In the genomic region with DNA sequence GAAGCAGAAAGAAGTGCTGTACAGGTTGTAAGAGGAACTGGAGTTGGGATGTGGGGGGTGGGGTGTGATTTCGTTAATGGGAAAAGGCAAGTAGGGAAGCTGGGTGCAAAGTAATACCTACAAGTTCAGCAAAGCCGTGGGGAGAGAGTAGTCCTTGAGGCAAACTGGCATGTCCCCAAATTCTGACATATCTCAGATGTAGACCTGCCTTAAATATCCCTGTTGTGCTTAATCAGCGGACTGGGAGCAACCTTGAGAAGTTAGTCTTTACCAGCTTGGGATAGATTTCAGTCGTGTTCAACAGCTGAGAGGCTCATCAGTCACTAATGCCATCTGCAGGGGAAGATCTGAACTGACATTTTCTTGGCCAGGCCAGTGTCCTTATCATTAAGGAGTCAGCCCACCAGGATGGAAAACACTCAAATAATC, we compare ENCODE assay signal across 8 mouse cellular contexts. TPM values are rescaled to one million over a fixed set of nuclear protein-coding genes. Genes with fewer than 3 reads are reported as not detected.
DNase-seq lines count a peak whose midpoint lies in the region; ATAC-seq lines count a peak whose summit lies in the region.

No protein-coding gene starts in this region.

- ATAC-seq in cerebellum, adult (ENCODE audit: insufficient number of reproducible peaks, low FRiP score, low TSS enrichment) = no peak
- ATAC-seq in midbrain, embryonic 11.5 days (ENCODE audit: low FRiP score) = no peak
- ATAC-seq in stomach, embryonic 16.5 days (ENCODE audit: insufficient read depth, low FRiP score) = no peak

- H3K4me1 ChIP-seq in limb, embryonic 10.5 days = peaks cover 28% of the 10 kb centered on the region
- peaks cover 13% of the 10 kb centered on the region for H3K4me1 ChIP-seq in midbrain, embryonic 11.5 days (ENCODE audit: control insufficient read depth, insufficient read depth, low read length)
- peaks cover 25% of the 10 kb centered on the region for H3K4me1 ChIP-seq in stomach, embryonic 16.5 days (ENCODE audit: control insufficient read depth, insufficient read depth, low read length)

- H3K4me2 ChIP-seq in midbrain, embryonic 11.5 days = peak overlapping the region; percentile 62
- H3K4me2 ChIP-seq in stomach, embryonic 16.5 days (ENCODE audit: low read depth, low read length) = peak overlapping the region; percentile 65

- no peaks in the 10 kb centered on the region for H3K27me3 ChIP-seq in limb, embryonic 10.5 days (ENCODE audit: low read depth, poor library complexity, severe bottlenecking)
- no peaks in the 10 kb centered on the region for H3K27me3 ChIP-seq in midbrain, embryonic 11.5 days (ENCODE audit: control insufficient read depth, insufficient read depth, low read length)
- H3K27me3 ChIP-seq in stomach, embryonic 16.5 days (ENCODE audit: control insufficient read depth, insufficient read depth, low read length) = no peaks in the 10 kb centered on the region

- WGBS in limb, embryonic 10.5 days = 42% methylated on average over 4 of the region's 4 CpGs
- 41% methylated on average over 4 of the region's 4 CpGs for WGBS in midbrain, embryonic 11.5 days
- WGBS in stomach, embryonic 16.5 days = 26% methylated on average over 4 of the region's 4 CpGs

- intact Hi-C loops in heart, postnatal 14 days (cut with DNase I) = loop anchor here (5.0 kb wide), 3 partner anchors 151 to 221 kb away; a partner anchor contains a TSS

- peak overlapping the region; percentile 92 for H3K4me3 ChIP-seq in limb, embryonic 10.5 days
- no peak overlapping the region for H3K4me3 ChIP-seq in midbrain, embryonic 11.5 days (ENCODE audit: low read depth, low read length)
- H3K4me3 ChIP-seq in stomach, embryonic 16.5 days (replicated peaks; ENCODE audit: low read length) = peak overlapping the region; percentile 95

- H3K9ac ChIP-seq in midbrain, embryonic 11.5 days (ENCODE audit: low read length) = peak overlapping the region; percentile 90; the same call in 1 of the 2 replicates
- peak overlapping the region; percentile 94; the same call in 1 of the 2 replicates for H3K9ac ChIP-seq in stomach, embryonic 16.5 days (ENCODE audit: low read length)

- H3K27ac ChIP-seq in limb, embryonic 10.5 days = peak overlapping the region; percentile 96; the same call in 1 of the 2 replicates
- H3K27ac ChIP-seq in midbrain, embryonic 11.5 days (ENCODE audit: low read depth, low read length) = no peak overlapping the region
- H3K27ac ChIP-seq in stomach, embryonic 16.5 days (ENCODE audit: low read length) = peak overlapping the region; percentile 99

- peak; percentile 58 for DNase-seq in cerebellum, adult 11-12 months
- peak; percentile 86 for DNase-seq in MN1 (ENCODE audit: low spot score)
- peak; percentile 51 for DNase-seq in embryo, embryonic 9.5 days (ENCODE audit: extremely low spot score)
- peak; percentile 23 to 45 for DNase-seq in heart, postnatal 14 days
- peak; percentile 37 for DNase-seq in limb, embryonic 10.5 days (ENCODE audit: low spot score)
- DNase-seq in midbrain, embryonic 11.5 days (ENCODE audit: low spot score, missing footprints) = peak; percentile 94

- H3K9me3 ChIP-seq in limb, embryonic 10.5 days (replicated peaks) = no peaks in the 10 kb centered on the region
- H3K9me3 ChIP-seq in midbrain, embryonic 11.5 days (ENCODE audit: control insufficient read depth, low read length) = no peaks in the 10 kb centered on the region
- H3K9me3 ChIP-seq in stomach, embryonic 16.5 days (replicated peaks; ENCODE audit: control insufficient read depth, low read length) = no peaks in the 10 kb centered on the region

- no peaks in the 10 kb centered on the region for H3K36me3 ChIP-seq in limb, embryonic 10.5 days
- no peaks in the 10 kb centered on the region for H3K36me3 ChIP-seq in midbrain, embryonic 11.5 days (ENCODE audit: control insufficient read depth, insufficient read depth, low read length)
- no peaks in the 10 kb centered on the region for H3K36me3 ChIP-seq in stomach, embryonic 16.5 days (ENCODE audit: control insufficient read depth, insufficient read depth, low read length)

RNA-seq across cellular contexts. Expression of a gene that starts 0.3 kb away (rescaled TPM):
- total RNA-seq in heart, postnatal 14 days (2021) = 10 to 100 TPM; 71.5 to 72.9 TPM
- polyA plus RNA-seq in limb, embryonic 10.5 days (2016; fragmentation: Nextera tagmentation; extraction: Ambion mirVana) = 5.7 and 7.2 TPM in 2 replicates
- 11.0 and 11.2 TPM in 2 replicates for polyA plus RNA-seq in midbrain, embryonic 11.5 days (2014; fragmentation: Nextera tagmentation; extraction: Ambion mirVana)
- polyA plus RNA-seq in stomach, embryonic 16.5 days (2015; fragmentation: Nextera tagmentation; extraction: Ambion mirVana) = 17.7 and 18.2 TPM in 2 replicates

RNA-seq across cellular contexts. Expression of a gene that starts 48.6 kb away (rescaled TPM):
- not detected for total RNA-seq in heart, postnatal 14 days (2021)
- not detected in 2 replicates for polyA plus RNA-seq in limb, embryonic 10.5 days (2016; fragmentation: Nextera tagmentation; extraction: Ambion mirVana)
- polyA plus RNA-seq in midbrain, embryonic 11.5 days (2014; fragmentation: Nextera tagmentation; extraction: Ambion mirVana) = not detected in 2 replicates
- polyA plus RNA-seq in stomach, embryonic 16.5 days (2015; fragmentation: Nextera tagmentation; extraction: Ambion mirVana) = 0.37 and 0.61 TPM in 2 replicates

Comparison
In these comparisons a context has a peak if more than half of its experiments do, and no peak if none do; other contexts are left out.
1. DNase-seq: peak in every context shown above with its lines; median percentile 94 in midbrain, embryonic 11.5 days; 86 in MN1; 58 in cerebellum, adult 11-12 months; 51 in embryo, embryonic 9.5 days; 37 in limb, embryonic 10.5 days; 34 in heart, postnatal 14 days.